Mouse (Mus musculus) kidney, adult 2 months (tissue): ENCODE data around the gene Nav1.

Source experiments
- CTCF ChIP-seq: fragments of 200-500 bp; conservative IDR thresholded peaks from 2 replicates; pipeline ENCODE4 v1.5.1; 2011; ENCODE audit warnings: low read depth, mild to moderate bottlenecking, control low read depth, low read length, moderate library complexity, mixed read lengths; ENCODE audit not compliant: insufficient read depth, insufficient read length
- POLR2A ChIP-seq: fragments of 200-500 bp; IDR thresholded peaks from one replicate; pipeline ENCODE4 v1.6.1; 2011; ENCODE audit warnings: low read depth, low read length, control low read depth

GRCm38 (mm10) chr1:135600023-135601005 lies 6.8 kb downstream of the Nav1 start:
- TF ChIP-seq CTCF (no peak), POLR2A (no peak)
